Mouse (Mus musculus) forebrain, embryonic 16.5 days (tissue): Measurements from ENCODE around the gene Shroom3. TPM values are rescaled to one million over a fixed set of nuclear protein-coding genes. Genes with fewer than 3 reads are reported as not detected.
A peak's percentile ranks its signal among the peaks of the same experiment; 100 is the strongest.

Source experiments
- ATAC-seq: fragments of 200-750 bp; cut with Nextera tagmentation; 2 replicates; pipeline ENCODE4 v1.8.0; 2017; ENCODE audit warnings: mild to moderate bottlenecking, moderate library complexity
- H3K27ac ChIP-seq: fragments of 300-500 bp; sonication (generic); 2 replicates; pipeline ENCODE4 v1.5.1; 2014; ENCODE audit warnings: low read length, control low read depth
- H3K27me3 ChIP-seq: fragments of 300-500 bp; sonication (generic); replicated peaks from 2 replicates; pipeline ENCODE4 v1.6.1; 2014; ENCODE audit warnings: low read length; ENCODE audit not compliant: control insufficient read depth, insufficient read depth
- H3K36me3 ChIP-seq: fragments of 300-500 bp; sonication (generic); 2 replicates; pipeline ENCODE4 v1.6.1; 2014; ENCODE audit not compliant: control insufficient read depth, insufficient read depth
- H3K4me1 ChIP-seq: fragments of 300-500 bp; sonication (generic); replicated peaks from 2 replicates; pipeline ENCODE4 v1.6.1; 2014; ENCODE audit warnings: low read length; ENCODE audit not compliant: control insufficient read depth, insufficient read depth
- H3K4me2 ChIP-seq: fragments of 300-500 bp; sonication (generic); 2 replicates; pipeline ENCODE4 v1.6.1; 2014; ENCODE audit warnings: mild to moderate bottlenecking, low read length, control low read depth
- H3K4me3 ChIP-seq: fragments of 300-500 bp; sonication (generic); replicated peaks from 2 replicates; pipeline ENCODE4 v1.5.1; 2014; ENCODE audit warnings: mild to moderate bottlenecking, low read length, control low read depth
- H3K9ac ChIP-seq: fragments of 300-500 bp; sonication (generic); replicated peaks from 2 replicates; pipeline ENCODE4 v1.6.1; 2014; ENCODE audit warnings: low read depth, low read length, control low read depth
- H3K9me3 ChIP-seq: fragments of 300-500 bp; sonication (generic); 2 replicates; pipeline ENCODE4 v1.6.1; 2016; ENCODE audit warnings: low read length; ENCODE audit not compliant: control insufficient read depth
- WGBS: fragments of 180-500 bp; shearing (Covaris S2); extraction: QIAGEN DNeasy Blood & Tissue Kit; methylation state at CpG from one replicate; pipeline ENCODE4 v1.1.7; 2014; 5-methylcytosine and 5-hydroxymethylcytosine counted together
- polyA plus RNA-seq: library from polyadenylated mRNA; unstranded; fragments of >200 nt; fragmentation: Nextera tagmentation; extraction: Ambion mirVana; gene quantifications from 2 replicates; pipeline ENCODE4 v1.2.1, GENCODE M21; 2015

The Shroom3 gene
- polyA plus RNA-seq, 1 experiment from 2014 or later = 1.4 TPM

DNA sequence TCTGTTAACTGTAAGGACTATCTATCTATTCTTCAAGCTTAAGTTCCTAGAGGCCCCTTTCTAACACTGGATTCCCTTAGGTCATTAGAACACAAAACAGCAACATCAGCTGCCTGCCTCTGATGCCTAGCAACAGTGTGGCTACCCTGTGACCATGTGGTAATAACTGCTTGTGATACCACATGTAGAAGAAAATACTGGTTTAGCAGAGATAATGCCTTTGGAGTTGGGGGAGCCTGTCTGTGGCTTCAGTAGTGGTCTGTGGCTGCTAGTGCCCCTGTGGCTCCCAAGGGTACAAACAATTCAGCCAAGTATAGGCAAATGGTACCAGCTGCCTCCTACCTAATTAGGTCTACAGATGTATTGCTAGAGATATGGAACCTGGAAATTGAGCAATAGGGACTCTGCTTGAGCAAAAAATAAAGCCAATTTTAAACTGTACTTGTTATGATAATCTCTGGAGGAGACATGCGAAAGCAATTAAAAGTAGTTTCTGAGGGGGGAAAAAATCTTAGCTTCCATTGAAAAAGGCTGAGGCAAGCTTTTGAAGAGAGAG, 213.6 kb downstream of the Shroom3 start:
- Histone ChIP-seq H3K4me2 (no peak overlapping the region; the same call in 1 of the 2 replicates), H3K9ac (no peak overlapping the region), H3K9me3 (no peaks in the 10 kb centered on the region), H3K36me3 (no peaks in the 10 kb centered on the region), H3K27me3 (no peaks in the 10 kb centered on the region), H3K4me3 (no peak overlapping the region), H3K27ac (no peak overlapping the region), H3K4me1 (peaks cover 14% of the 10 kb centered on the region)
- ATAC-seq = no peak
- WGBS = 63% methylated on average over 1 of the region's 1 CpGs

- Histone ChIP-seq H3K36me3 (no peaks in the 10 kb centered on the region), H3K4me2 (peak overlapping the region; percentile 97), H3K4me1 (peaks cover 14% of the 10 kb centered on the region), H3K9me3 (no peaks in the 10 kb centered on the region), H3K27me3 (no peaks in the 10 kb centered on the region), H3K27ac (peak overlapping the region; percentile 45), H3K9ac (peak overlapping the region; percentile 71), H3K4me3 (peak overlapping the region; percentile 65)
- ATAC-seq = peak; percentile 94
- under 1% methylated on average over 86 of the region's 96 CpGs for WGBS
These were observed 214.8 kb downstream of the Shroom3 start for GRCm38 (mm10) chr5:92897766-92898745.

- WGBS = 64% methylated on average over 5 of the region's 5 CpGs
- Histone ChIP-seq H3K4me3 (no peak overlapping the region), H3K4me2 (no peak overlapping the region), H3K36me3 (no peaks in the 10 kb centered on the region), H3K9me3 (no peaks in the 10 kb centered on the region), H3K9ac (no peak overlapping the region), H3K27me3 (no peaks in the 10 kb centered on the region), H3K4me1 (peaks cover 15% of the 10 kb centered on the region), H3K27ac (no peak overlapping the region)
- no peak for ATAC-seq
These were observed 217.2 kb downstream of the Shroom3 start for GRCm38 (mm10) chr5:92900470-92900869.

DNA sequence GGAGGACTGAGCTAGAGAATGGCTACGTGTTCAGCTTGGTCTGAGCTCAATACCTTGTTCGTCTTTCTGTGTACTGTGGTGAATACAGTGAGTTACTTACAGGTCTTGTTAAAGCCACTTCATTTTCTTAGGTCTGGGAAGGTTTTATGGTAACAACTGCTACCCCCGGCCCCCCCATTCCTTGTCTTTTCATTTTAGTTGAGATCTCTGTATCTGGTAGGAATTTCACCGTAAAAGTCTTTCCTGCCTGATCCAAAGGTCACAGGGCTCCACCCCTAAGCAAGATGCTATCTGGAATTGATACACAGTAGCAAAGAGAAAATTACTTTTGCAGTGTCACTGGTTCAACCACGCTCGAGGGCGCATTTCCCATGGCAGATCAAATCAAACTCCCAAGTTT, 218.6 kb downstream of the Shroom3 start:
- WGBS = 82% methylated on average over 7 of the region's 7 CpGs
- no peaks in the 10 kb centered on the region for H3K36me3 ChIP-seq
- ATAC-seq = no peak

GRCm38 (mm10) chr5:92905146-92905545, 221.9 kb downstream of the Shroom3 start:
- peak; percentile 47 for ATAC-seq
- 31% methylated on average over 9 of the region's 9 CpGs for WGBS
- no peak overlapping the region; the same call in 1 of the 2 replicates for H3K9ac ChIP-seq
- peaks cover 14% of the 10 kb centered on the region for H3K4me1 ChIP-seq
- no peak overlapping the region for H3K4me3 ChIP-seq
- H3K27ac ChIP-seq = peak overlapping the region; percentile 63
- no peak overlapping the region for H3K4me2 ChIP-seq
- no peaks in the 10 kb centered on the region for H3K36me3 ChIP-seq
- peaks cover 3% of the 10 kb centered on the region; the same call in 1 of the 2 replicates for H3K9me3 ChIP-seq
- no peaks in the 10 kb centered on the region for H3K27me3 ChIP-seq

More for the DNA sequence above, 218.6 kb downstream of the Shroom3 start:
- H3K9me3 ChIP-seq = no peaks in the 10 kb centered on the region
- no peak overlapping the region for H3K9ac ChIP-seq
- H3K4me2 ChIP-seq = no peak overlapping the region
- H3K4me1 ChIP-seq = peaks cover 20% of the 10 kb centered on the region
- no peak overlapping the region for H3K4me3 ChIP-seq
- no peak overlapping the region for H3K27ac ChIP-seq
- no peaks in the 10 kb centered on the region for H3K27me3 ChIP-seq

- Histone ChIP-seq H3K9me3 (peaks cover 3% of the 10 kb centered on the region; the same call in 1 of the 2 replicates), H3K36me3 (no peaks in the 10 kb centered on the region), H3K9ac (peak overlapping the region; percentile 11; the same call in 1 of the 2 replicates), H3K27ac (peak overlapping the region; percentile 63), H3K27me3 (no peaks in the 10 kb centered on the region), H3K4me3 (no peak overlapping the region), H3K4me1 (peaks cover 14% of the 10 kb centered on the region), H3K4me2 (no peak overlapping the region)
- WGBS = 8% methylated on average over 8 of the region's 8 CpGs
- ATAC-seq = peak; percentile 93
These were observed 222.4 kb downstream of the Shroom3 start for GRCm38 (mm10) chr5:92905594-92906008.

- Histone ChIP-seq H3K36me3 (no peaks in the 10 kb centered on the region), H3K27ac (no peak overlapping the region), H3K9ac (no peak overlapping the region), H3K9me3 (peaks cover 3% of the 10 kb centered on the region; the same call in 1 of the 2 replicates), H3K27me3 (no peaks in the 10 kb centered on the region), H3K4me3 (no peak overlapping the region), H3K4me1 (peaks cover 14% of the 10 kb centered on the region), H3K4me2 (no peak overlapping the region)
- 91% methylated on average over 4 of the region's 4 CpGs for WGBS
- ATAC-seq = no peak
These were observed 225.0 kb downstream of the Shroom3 start for GRCm38 (mm10) chr5:92908227-92908626.

DNA sequence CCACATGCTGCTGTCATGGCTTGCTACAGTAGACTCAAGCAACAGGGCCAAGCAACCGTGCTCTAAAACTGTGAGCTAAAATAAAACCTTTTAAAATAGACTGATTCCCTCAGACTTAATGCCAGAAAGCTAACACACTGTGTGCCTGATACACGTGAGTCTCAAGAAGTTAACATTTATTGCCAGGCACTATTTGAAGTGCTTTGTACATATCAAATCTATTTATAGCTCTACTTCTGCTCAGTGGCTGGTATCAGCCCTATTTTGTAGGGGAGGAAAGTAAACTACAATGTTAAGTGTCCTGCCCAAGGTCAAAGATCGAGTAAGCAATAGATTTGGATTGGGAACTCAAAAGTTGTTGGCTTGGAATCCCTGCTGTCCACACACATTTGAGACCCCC, 227.6 kb downstream of the Shroom3 start:
- Histone ChIP-seq H3K9me3 (peaks cover 3% of the 10 kb centered on the region; the same call in 1 of the 2 replicates), H3K4me2 (no peak overlapping the region), H3K27ac (no peak overlapping the region), H3K36me3 (no peaks in the 10 kb centered on the region), H3K4me3 (no peak overlapping the region), H3K27me3 (no peaks in the 10 kb centered on the region), H3K9ac (no peak overlapping the region), H3K4me1 (peaks cover 4% of the 10 kb centered on the region)
- WGBS = 93% methylated on average over 3 of the region's 3 CpGs
- no peak for ATAC-seq

- no peak for ATAC-seq
These were observed 232.2 kb downstream of the Shroom3 start for GRCm38 (mm10) chr5:92915421-92915820.

More at GRCm38 (mm10) chr5:92915421-92915820, 232.2 kb downstream of the Shroom3 start:
- Histone ChIP-seq H3K9ac (no peak overlapping the region), H3K9me3 (no peaks in the 10 kb centered on the region), H3K36me3 (no peaks in the 10 kb centered on the region), H3K4me3 (no peak overlapping the region), H3K27me3 (no peaks in the 10 kb centered on the region), H3K4me1 (peaks cover 14% of the 10 kb centered on the region), H3K27ac (no peak overlapping the region), H3K4me2 (no peak overlapping the region)
- whole genome bisulfite sequencing = 23% methylated on average over 10 of the region's 10 CpGs
